Mouse (Mus musculus) CH12.LX (cell line): ENCODE results near the gene Uvrag. TPM values are rescaled to one million over a fixed set of nuclear protein-coding genes. Genes with fewer than 3 reads are reported as not detected.

Source experiments
- DNase-seq: peaks from one replicate; pipeline ENCODE4 v3.0.0-alpha.2; 2013; ENCODE audit errors: extremely low read depth
- H3K27ac ChIP-seq: 2 replicates; pipeline ENCODE4 v1.5.1; 2012; ENCODE audit warnings: low read depth, mild to moderate bottlenecking, control low read depth, moderate library complexity; ENCODE audit not compliant: insufficient read depth
- H3K27me3 ChIP-seq: replicated peaks from 2 replicates; pipeline ENCODE3; 2012; ENCODE audit warnings: inconsistent platforms
- H3K36me3 ChIP-seq, 2 experiments: replicated peaks in 1 of 2; 2 replicates each; pipeline versions ENCODE3 to v1.6.1; 2012; ENCODE audit warnings: inconsistent platforms in 1 of 2, low read length in 1 of 2, mild to moderate bottlenecking in 1 of 2, mixed read lengths in 1 of 2, moderate library complexity in 1 of 2; ENCODE audit not compliant: control insufficient read depth in 1 of 2, insufficient read depth in 1 of 2
- H3K4me1 ChIP-seq, 2 experiments: 2 replicates each; pipeline ENCODE4 v1.6.1; 2012; ENCODE audit warnings: inconsistent platforms in 1 of 2, moderate library complexity in 1 of 2; ENCODE audit not compliant: insufficient read depth in 2 of 2, control insufficient read depth in 1 of 2
- H3K4me2 ChIP-seq: 2 replicates; pipeline ENCODE4 v1.6.1; 2012; ENCODE audit warnings: low read depth, mild to moderate bottlenecking, control low read depth; ENCODE audit not compliant: poor library complexity, insufficient read depth, severe bottlenecking
- H3K4me3 ChIP-seq, 3 experiments: fragments of 150-350 bp in 1 of 3; sonication (generic) in 1 of 3; replicated peaks in 1 of 3; 2 replicates each; pipeline versions ENCODE3 to v1.5.1; 2011 to 2012; ENCODE audit warnings: low read depth in 2 of 3, low read length in 2 of 3, mild to moderate bottlenecking in 2 of 3, moderate library complexity in 2 of 3, control low read depth in 1 of 3, improper control_type of control experiment in 1 of 3, inconsistent platforms in 1 of 3, mixed read lengths in 1 of 3; ENCODE audit not compliant: poor library complexity in 1 of 3
- H3K79me2 ChIP-seq: replicated peaks from 2 replicates; pipeline ENCODE4 v1.6.1; 2012; ENCODE audit warnings: mild to moderate bottlenecking, moderate library complexity; ENCODE audit not compliant: control insufficient read depth, poor library complexity, insufficient read depth, severe bottlenecking; ENCODE audit errors: extremely low read depth
- H3K9ac ChIP-seq: 2 replicates; pipeline ENCODE4 v1.6.1; 2012; ENCODE audit warnings: low read depth, mild to moderate bottlenecking, control low read depth, moderate library complexity; ENCODE audit not compliant: insufficient read depth
- H3K9me3 ChIP-seq: replicated peaks from 2 replicates; pipeline ENCODE3; 2012; ENCODE audit warnings: low read length, inconsistent platforms, mixed read lengths
- BHLHE40 ChIP-seq: IDR thresholded peaks from 2 replicates; pipeline ENCODE4 v1.6.1; 2011; ENCODE audit warnings: mild to moderate bottlenecking, low read depth, low read length, improper control_type of control experiment
- CHD1 ChIP-seq: IDR thresholded peaks from 2 replicates; pipeline ENCODE4 v1.6.1; 2012; ENCODE audit warnings: low read depth, low read length, improper control_type of control experiment, inconsistent platforms
- E2F4 ChIP-seq: IDR thresholded peaks from 2 replicates; pipeline ENCODE4 v1.6.1; 2011; ENCODE audit warnings: low read depth, low read length, improper control_type of control experiment; ENCODE audit not compliant: insufficient replicate concordance
- ELF1 ChIP-seq: IDR thresholded peaks from 2 replicates; pipeline ENCODE4 v1.6.1; 2014; ENCODE audit warnings: low read depth, mild to moderate bottlenecking, inconsistent platforms, low read length, improper control_type of control experiment
- EP300 ChIP-seq: IDR thresholded peaks from 2 replicates; pipeline ENCODE4 v1.6.1; 2011; ENCODE audit warnings: low read length, improper control_type of control experiment
- ETS1 ChIP-seq: conservative IDR thresholded peaks from 2 replicates; pipeline ENCODE4 v1.6.1; 2012; ENCODE audit warnings: low read depth, mild to moderate bottlenecking, inconsistent platforms, low read length, improper control_type of control experiment, moderate library complexity
- GABPA ChIP-seq: IDR thresholded peaks from 2 replicates; pipeline ENCODE4 v1.6.1; 2012; ENCODE audit warnings: low read depth, low read length, improper control_type of control experiment, inconsistent platforms; ENCODE audit not compliant: insufficient replicate concordance
- HCFC1 ChIP-seq: IDR thresholded peaks from 2 replicates; pipeline ENCODE4 v1.6.1; 2012; ENCODE audit warnings: low read depth, mild to moderate bottlenecking, inconsistent platforms, low read length, improper control_type of control experiment
- IRF4 ChIP-seq: IDR thresholded peaks from 2 replicates; pipeline ENCODE4 v1.6.1; 2014; ENCODE audit warnings: low read depth, mild to moderate bottlenecking, inconsistent platforms, low read length, improper control_type of control experiment
- JUND ChIP-seq: conservative IDR thresholded peaks from 2 replicates; pipeline ENCODE4 v1.6.1; 2011; ENCODE audit warnings: low read depth, low read length, improper control_type of control experiment
- MAX ChIP-seq: IDR thresholded peaks from 2 replicates; pipeline ENCODE4 v1.6.1; 2011; ENCODE audit warnings: low read length, improper control_type of control experiment
- MAZ ChIP-seq: IDR thresholded peaks from 2 replicates; pipeline ENCODE4 v1.6.1; 2012; ENCODE audit warnings: low read depth, mild to moderate bottlenecking, inconsistent platforms, low read length, improper control_type of control experiment, moderate library complexity
- MEF2A ChIP-seq: IDR thresholded peaks from 2 replicates; pipeline ENCODE4 v1.6.1; 2014; ENCODE audit warnings: low read depth, mild to moderate bottlenecking, inconsistent platforms, low read length, improper control_type of control experiment, borderline replicate concordance
- MXI1 ChIP-seq: IDR thresholded peaks from 2 replicates; pipeline ENCODE4 v1.6.1; 2011; ENCODE audit warnings: mild to moderate bottlenecking, low read depth, low read length, improper control_type of control experiment
- MYC ChIP-seq: IDR thresholded peaks from 2 replicates; pipeline ENCODE4 v1.6.1; 2011; ENCODE audit warnings: low read depth, mild to moderate bottlenecking, improper control_type of control experiment, low read length
- NELFE ChIP-seq: IDR thresholded peaks from 2 replicates; pipeline ENCODE4 v1.6.1; 2011; ENCODE audit warnings: low read depth, low read length, improper control_type of control experiment
- PAX5 ChIP-seq: IDR thresholded peaks from 2 replicates; pipeline ENCODE4 v1.6.1; 2012; ENCODE audit warnings: low read length, inconsistent platforms, mixed read lengths
- POLR2A ChIP-seq: IDR thresholded peaks from 2 replicates; pipeline ENCODE4 v1.6.1; 2011; ENCODE audit warnings: low read depth, mild to moderate bottlenecking, improper control_type of control experiment, low read length
- POLR2AphosphoS2 ChIP-seq: IDR thresholded peaks from 2 replicates; pipeline ENCODE4 v1.6.1; 2011; ENCODE audit warnings: low read depth, low read length, improper control_type of control experiment
- RAD21 ChIP-seq: IDR thresholded peaks from 2 replicates; pipeline ENCODE4 v1.6.1; 2011; ENCODE audit warnings: low read depth, mild to moderate bottlenecking, low read length, improper control_type of control experiment, moderate library complexity
- RCOR1 ChIP-seq: conservative IDR thresholded peaks from 2 replicates; pipeline ENCODE4 v1.6.1; 2012; ENCODE audit warnings: low read depth, mild to moderate bottlenecking, inconsistent platforms, low read length, improper control_type of control experiment
- SIN3A ChIP-seq: IDR thresholded peaks from 2 replicates; pipeline ENCODE4 v1.6.1; 2012; ENCODE audit warnings: low read length, improper control_type of control experiment, inconsistent platforms
- SMC3 ChIP-seq: IDR thresholded peaks from 2 replicates; pipeline ENCODE4 v1.6.1; 2011; ENCODE audit warnings: low read depth, low read length, improper control_type of control experiment
- TBP ChIP-seq: conservative IDR thresholded peaks from 2 replicates; pipeline ENCODE4 v1.6.1; 2011; ENCODE audit warnings: low read depth, low read length, improper control_type of control experiment
- UBTF ChIP-seq: IDR thresholded peaks from 2 replicates; pipeline ENCODE4 v1.6.1; 2012; ENCODE audit warnings: low read depth, mild to moderate bottlenecking, inconsistent platforms, low read length, improper control_type of control experiment, moderate library complexity
- USF2 ChIP-seq: conservative IDR thresholded peaks from 2 replicates; pipeline ENCODE4 v1.6.1; 2011; ENCODE audit warnings: low read depth, low read length, improper control_type of control experiment
- ZKSCAN1 ChIP-seq: IDR thresholded peaks from 2 replicates; pipeline ENCODE4 v1.6.1; 2012; ENCODE audit warnings: low read depth, inconsistent platforms, low read length, improper control_type of control experiment, borderline replicate concordance
- dilution Hi-C: fragments of 300-500 bp; cut with MboI; formaldehyde crosslinking; loops from 2 replicates; pipeline ENCODE4 v1.14.3; 2020; ENCODE audit warnings: low sequenced_read_pairs; ENCODE audit not compliant: extremely low pct_unique_long_range_greater_than_20kb, extremely low pct_ligation_motif_present
- in situ Hi-C: fragments of 300-500 bp; cut with MboI; formaldehyde crosslinking; loops from 3 replicates; pipeline ENCODE4 v1.14.3; 2019; ENCODE audit warnings: low sequenced_read_pairs, low pct_ligation_motif_present, low pct_unique_long_range_greater_than_20kb, mixed read lengths
- polyA plus RNA-seq: library from polyadenylated mRNA; unstranded; fragments of >175 nt; gene quantifications from 2 replicates; pipeline ENCODE4 v1.2.1, GENCODE M21; 2012; ENCODE audit warnings: low read depth; ENCODE audit not compliant: insufficient read length
- total RNA-seq, 2 experiments: library from RNA; depleted of rRNA; stranded (reverse); fragments of 300-350 nt in 1 of 2; fragments of >200 nt in 1 of 2; gene quantifications; 2 replicates each; pipeline ENCODE4 v1.2.3; 2012 to 2014

Uvrag gene
- total and polyA plus RNA-seq, 3 experiments = 20.6 to 47.4 (median 37.5) TPM

DNA sequence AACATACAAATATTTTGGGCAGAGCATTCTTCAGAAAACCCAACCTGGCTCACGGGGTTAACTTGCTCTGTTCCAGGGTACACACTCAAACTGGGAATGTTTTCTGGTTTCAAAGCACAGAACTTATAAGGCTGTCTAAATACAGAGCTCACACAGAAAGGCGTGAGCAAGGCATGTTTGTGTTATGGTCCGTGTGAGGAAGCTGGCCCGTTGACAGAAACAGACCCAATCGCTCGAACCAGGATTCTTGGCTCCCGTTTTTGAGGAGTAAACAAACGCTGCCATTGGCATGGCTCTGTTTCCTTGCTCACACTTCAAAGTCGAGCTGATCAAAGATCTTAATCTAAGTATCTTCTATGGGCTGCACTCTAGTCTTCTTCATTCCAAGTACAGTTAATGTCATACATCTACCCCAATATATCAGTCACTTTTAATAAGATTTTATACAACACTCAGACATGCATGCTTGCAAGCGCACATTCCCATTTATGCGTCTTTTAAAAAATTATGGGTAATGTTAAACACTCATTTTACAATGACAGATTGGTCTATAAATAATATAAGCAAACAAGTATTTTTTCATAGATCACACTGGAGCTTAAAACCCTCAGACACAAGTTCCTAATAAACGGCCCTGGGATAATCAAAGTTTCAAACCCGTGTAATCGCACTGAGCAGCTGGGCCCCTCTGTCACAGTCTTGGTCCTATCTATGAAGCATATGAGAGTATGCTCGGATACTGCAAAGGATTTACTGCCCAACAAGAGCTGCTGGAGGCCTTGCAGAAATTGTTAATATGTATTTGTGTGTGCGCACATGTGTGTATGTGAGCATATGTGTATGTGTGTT lies 133.2 kb downstream of the Uvrag start:
- no peaks in the 10 kb centered on the region for H3K9me3 ChIP-seq
- TF ChIP-seq MEF2A (no peak), POLR2A (no peak), MAX (no peak), TBP (no peak), RCOR1 (no peak), SIN3A (no peak), POLR2AphosphoS2 (no peak), NELFE (no peak), PAX5 (no peak), HCFC1 (no peak), ETS1 (no peak), MYC (no peak), IRF4 (no peak), BHLHE40 (no peak), ZKSCAN1 (no peak), USF2 (no peak), UBTF (no peak), E2F4 (no peak), EP300 (no peak)
- H3K79me2 ChIP-seq = no peaks in the 10 kb centered on the region
- dilution Hi-C loops (no loop called here), in situ Hi-C loops (no loop called here)
- H3K4me3 ChIP-seq = no peak overlapping the region
- no peak overlapping the region for H3K27ac ChIP-seq
- H3K36me3 ChIP-seq = peaks cover 7 to 63% of the 10 kb centered on the region in 2 experiments
- no peaks in the 10 kb centered on the region for H3K27me3 ChIP-seq
- no peaks in the 10 kb centered on the region for H3K4me1 ChIP-seq
- no peak for DNase-seq
- no peak overlapping the region for H3K9ac ChIP-seq
- H3K4me2 ChIP-seq = no peak overlapping the region

DNA sequence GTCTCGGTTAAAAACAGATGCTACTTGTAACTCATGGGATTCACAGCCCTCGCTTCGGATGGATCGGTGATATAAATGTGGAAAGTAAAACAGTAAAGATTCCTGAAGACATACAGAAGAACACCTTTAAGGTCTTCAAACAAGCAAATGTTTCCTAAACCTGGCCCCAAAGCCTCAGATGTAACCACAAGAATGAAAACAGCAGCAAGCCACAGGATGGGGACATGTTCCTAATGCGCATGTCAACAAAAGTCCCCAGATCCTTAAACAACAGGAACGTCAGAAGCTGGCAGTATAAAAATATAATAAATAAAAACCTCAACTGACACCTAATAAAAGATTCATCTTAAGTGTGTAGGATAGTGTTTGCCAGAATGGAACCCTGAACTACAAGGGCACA lies 137.7 kb downstream of the Uvrag start:
- H3K79me2 ChIP-seq = no peaks in the 10 kb centered on the region
- no peak for TF ChIP-seq MXI1
- TF ChIP-seq GABPA = no peak
- no peak for TF ChIP-seq MAZ
- no peak for TF ChIP-seq POLR2A
- no peak for TF ChIP-seq ELF1
- TF ChIP-seq CHD1 = no peak
- TF ChIP-seq BHLHE40 = no peak
- no peak for TF ChIP-seq RAD21
- TF ChIP-seq SIN3A = no peak
- no peak for TF ChIP-seq JUND
- TF ChIP-seq SMC3 = no peak
- H3K27me3 ChIP-seq = no peaks in the 10 kb centered on the region
- H3K4me1 ChIP-seq = peaks cover 0 to 16% of the 10 kb centered on the region in 2 experiments; a peak in 1 of 4 replicates
- no peaks in the 10 kb centered on the region for H3K9me3 ChIP-seq
- DNase-seq = no peak
- in situ Hi-C loops (no loop called here), dilution Hi-C loops (no loop called here)
- no peak overlapping the region for H3K4me3 ChIP-seq
- H3K9ac ChIP-seq = no peak overlapping the region
- H3K36me3 ChIP-seq = peaks cover 6 to 72% of the 10 kb centered on the region in 2 experiments
- H3K27ac ChIP-seq = no peak overlapping the region
- H3K4me2 ChIP-seq = no peak overlapping the region
